Mouse (Mus musculus): ENCODE data around the gene Nav2.

The Nav2 gene

GRCm38 (mm10) chr7:49301487-49301886, 393.0 kb downstream of the Nav2 start:
- DNase-seq = no peak

- DNase-seq = no peak
Observed at GRCm38 (mm10) chr7:49303600-49304411, 395.3 kb downstream of the Nav2 start.

GRCm38 (mm10) chr7:49307717-49308116, 399.2 kb downstream of the Nav2 start:
- no peak for DNase-seq

- no peak for DNase-seq
Observed at GRCm38 (mm10) chr7:49309746-49310145, 401.2 kb downstream of the Nav2 start.

- no peak for DNase-seq
Observed at GRCm38 (mm10) chr7:49313945-49314344, 405.4 kb downstream of the Nav2 start.

GRCm38 (mm10) chr7:49315033-49315432, 406.5 kb downstream of the Nav2 start:
- DNase-seq = no peak

- DNase-seq = no peak
Observed at GRCm38 (mm10) chr7:49316600-49316999, 408.1 kb downstream of the Nav2 start.

GRCm38 (mm10) chr7:49318183-49318897, 409.8 kb downstream of the Nav2 start:
- no peak for DNase-seq

GRCm38 (mm10) chr7:49318898-49319293, 410.4 kb downstream of the Nav2 start:
- no peak for DNase-seq

- DNase-seq = no peak
Observed at GRCm38 (mm10) chr7:49319981-49320380, 411.5 kb downstream of the Nav2 start.

- no peak for DNase-seq
Observed at GRCm38 (mm10) chr7:49321124-49321531, 412.6 kb downstream of the Nav2 start.

GRCm38 (mm10) chr7:49322179-49322578, 413.7 kb downstream of the Nav2 start:
- DNase-seq = no peak

- DNase-seq = no peak
Observed at GRCm38 (mm10) chr7:49324575-49324974, 416.1 kb downstream of the Nav2 start.

GRCm38 (mm10) chr7:49326136-49326722, 417.7 kb downstream of the Nav2 start:
- no peak for DNase-seq

GRCm38 (mm10) chr7:49326967-49327742, 418.6 kb downstream of the Nav2 start:
- no peak for DNase-seq

GRCm38 (mm10) chr7:49330181-49330580, 421.7 kb downstream of the Nav2 start:
- DNase-seq = no peak

- no peak for DNase-seq
Observed at GRCm38 (mm10) chr7:49331939-49332338, 423.4 kb downstream of the Nav2 start.

GRCm38 (mm10) chr7:49332644-49333043, 424.1 kb downstream of the Nav2 start:
- DNase-seq = no peak

- no peak for DNase-seq
Observed at GRCm38 (mm10) chr7:49334163-49334562, 425.6 kb downstream of the Nav2 start.

GRCm38 (mm10) chr7:49335056-49335455, 426.5 kb downstream of the Nav2 start:
- no peak for DNase-seq

- DNase-seq = no peak
Observed at GRCm38 (mm10) chr7:49336725-49337124, 428.2 kb downstream of the Nav2 start.

- no peak for DNase-seq
Observed at GRCm38 (mm10) chr7:49337710-49338109, 429.2 kb downstream of the Nav2 start.

GRCm38 (mm10) chr7:49339953-49340352, 431.4 kb downstream of the Nav2 start:
- DNase-seq = no peak
